Mouse (Mus musculus) C2C12 (cell line): ENCODE data around the gene Ptges.

Source experiments
- CTCF ChIP-seq: IDR thresholded peaks from one replicate; pipeline ENCODE4 v1.5.1; 2011; ENCODE audit not compliant: control insufficient read depth, insufficient read depth, insufficient read length
- MAX ChIP-seq: IDR thresholded peaks from one replicate; pipeline ENCODE4 v1.6.1; 2011; ENCODE audit warnings: mild to moderate bottlenecking, control low read depth
- USF1 ChIP-seq: IDR thresholded peaks from one replicate; pipeline ENCODE4 v1.6.1; 2011; ENCODE audit warnings: low read depth, mild to moderate bottlenecking, control low read depth, moderate library complexity

DNA sequence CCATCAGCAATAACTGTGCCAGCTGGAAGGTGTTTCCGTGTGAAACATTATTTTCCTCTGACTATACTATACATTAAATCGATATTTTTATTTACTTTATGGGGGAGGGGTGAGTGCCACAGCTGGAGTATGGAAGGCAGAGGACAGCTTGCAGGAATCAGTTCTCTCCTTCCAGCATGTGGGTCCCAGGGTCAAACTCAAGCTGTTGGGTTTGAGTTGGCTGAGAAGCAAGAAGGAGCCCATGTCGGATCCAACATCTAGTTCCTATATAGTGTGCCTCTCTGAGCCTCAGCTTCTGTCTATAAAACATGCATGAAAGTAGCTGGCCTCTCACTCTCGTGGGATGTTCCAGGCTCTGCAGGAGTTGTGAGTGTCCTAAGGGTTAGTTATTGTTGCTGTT is 3.3 kb downstream of the Ptges start:
- TF ChIP-seq MAX = no peak
- TF ChIP-seq CTCF = no peak
- no peak for TF ChIP-seq USF1
